Mouse (Mus musculus): Measurements from ENCODE around the gene Sec24c.

Gene Sec24c

DNA sequence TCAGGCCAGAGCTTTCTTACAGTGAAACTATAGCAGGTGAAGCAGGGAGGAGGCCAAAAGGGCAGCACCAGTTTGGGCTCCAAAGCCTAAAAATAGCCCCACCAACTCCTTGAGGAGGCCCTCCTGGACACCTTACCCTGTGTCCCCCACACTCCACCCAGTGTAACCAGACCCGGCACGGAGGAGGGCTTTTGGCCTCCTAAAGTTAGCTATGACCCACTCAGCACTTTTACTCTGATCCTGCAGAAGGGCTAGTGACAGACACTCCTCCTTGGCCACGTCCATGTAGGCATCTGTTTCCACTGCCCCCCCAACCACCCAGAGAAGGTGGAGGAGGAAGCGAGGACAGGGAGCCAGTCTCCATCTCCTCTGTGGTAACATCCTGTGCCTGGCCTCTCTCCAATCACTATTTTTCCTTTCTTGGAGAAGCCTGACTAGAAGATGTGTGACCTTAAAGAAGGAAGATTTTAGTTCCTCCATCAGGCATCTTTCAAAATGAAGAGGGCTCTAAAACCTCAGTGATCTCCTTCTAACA is 22.3 kb upstream of the Sec24c start:
- no peaks in the 10 kb centered on the region for H3K36me3 ChIP-seq (ENCODE audit: control insufficient read depth, insufficient read depth, low read length, poor library complexity, severe bottlenecking)
- no peaks in the 10 kb centered on the region for H3K27me3 ChIP-seq (ENCODE audit: control insufficient read depth, insufficient read depth, low read length, poor library complexity, severe bottlenecking)

DNA sequence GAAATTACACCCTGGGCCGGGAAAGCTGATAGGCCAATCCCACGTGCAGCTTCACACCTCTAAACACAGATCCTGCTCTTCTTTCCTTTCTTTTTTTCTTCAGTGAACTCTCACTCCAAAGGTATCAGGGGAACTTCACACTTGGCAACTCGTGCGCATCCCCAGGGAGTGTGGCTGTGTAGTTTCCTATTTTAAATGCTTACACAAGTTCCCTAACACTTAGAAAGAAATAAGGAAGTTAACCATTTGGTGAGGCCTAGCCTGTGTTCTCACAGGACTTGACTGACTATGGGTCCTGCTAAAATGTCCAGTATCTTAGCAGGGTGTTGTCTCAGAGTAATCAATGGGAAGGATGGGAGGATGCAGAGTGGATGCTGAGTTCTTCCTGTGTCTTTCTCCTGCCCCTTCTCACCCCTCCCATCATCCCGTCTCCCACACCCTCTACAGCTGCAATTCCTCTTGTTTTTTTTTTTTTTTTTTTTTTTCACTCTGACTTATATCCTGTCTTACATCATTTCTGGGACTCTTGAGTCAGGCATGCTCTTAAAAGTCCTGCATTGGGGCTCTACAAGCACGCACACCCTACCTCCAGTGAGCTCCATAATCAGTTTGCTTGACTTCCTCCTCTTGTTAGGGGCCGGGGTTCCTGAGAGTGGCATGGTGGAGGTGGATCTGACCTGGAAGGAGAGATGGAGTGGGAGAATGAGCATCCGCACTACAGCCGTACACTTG is 19.3 kb upstream of the Sec24c start:
- Histone ChIP-seq H3K27me3 (ENCODE audit: control insufficient read depth, insufficient read depth, low read length, poor library complexity, severe bottlenecking) (no peaks in the 10 kb centered on the region), H3K36me3 (ENCODE audit: control insufficient read depth, insufficient read depth, low read length, poor library complexity, severe bottlenecking) (no peaks in the 10 kb centered on the region)
- DNase-seq (ENCODE audit: low read depth, low spot score): no peak

More for the DNA sequence above, 22.3 kb upstream of the Sec24c start:
- no peak for DNase-seq (ENCODE audit: low read depth, low spot score)

DNA sequence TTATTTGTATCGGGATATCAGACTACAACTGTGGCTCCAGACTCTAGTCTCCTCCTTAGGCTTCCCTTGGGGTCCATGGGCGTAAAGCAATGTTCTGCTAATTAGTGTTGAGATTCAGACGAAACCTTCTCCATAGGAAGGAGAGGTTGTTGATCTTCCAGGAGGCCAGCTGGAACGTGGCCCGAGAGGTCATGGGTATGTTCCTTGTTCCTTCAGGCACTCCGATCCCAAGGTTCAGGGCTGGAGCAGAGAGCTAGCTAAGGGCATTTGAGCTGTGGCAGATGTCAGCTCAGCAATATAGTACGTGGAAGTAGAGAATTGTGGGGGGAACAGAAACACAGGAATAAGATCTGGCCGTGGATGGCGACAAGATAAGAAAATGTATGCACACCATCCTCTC is 18.4 kb upstream of the Sec24c start:
- H3K27me3 ChIP-seq (ENCODE audit: control insufficient read depth, insufficient read depth, low read length, poor library complexity, severe bottlenecking): no peaks in the 10 kb centered on the region
- DNase-seq (ENCODE audit: low read depth, low spot score): no peak
- H3K36me3 ChIP-seq (ENCODE audit: control insufficient read depth, insufficient read depth, low read length, poor library complexity, severe bottlenecking): no peaks in the 10 kb centered on the region

DNA sequence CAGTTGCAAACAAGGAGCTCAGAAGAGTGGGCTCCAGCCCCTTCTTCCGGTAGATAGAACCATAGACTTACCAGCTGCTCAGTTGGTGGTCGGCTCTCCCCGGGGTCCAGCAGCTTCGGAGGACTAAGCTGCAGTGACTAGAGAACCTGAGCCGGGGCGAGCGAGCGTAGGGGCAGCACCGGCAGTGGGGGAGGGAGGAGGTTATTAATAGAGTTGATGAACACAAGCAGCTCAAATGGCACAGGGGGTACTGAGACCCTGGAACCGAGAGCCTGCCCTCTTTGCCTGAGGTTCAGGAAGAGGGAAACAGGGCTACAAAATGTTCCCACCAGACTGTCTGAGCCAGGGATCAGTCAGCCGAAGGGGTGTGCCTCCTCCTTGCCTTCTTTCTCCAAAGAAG is 17.7 kb upstream of the Sec24c start, which contains the start of gene Myoz1:
Gene Myoz1, minus strand, starts transcription at position 180 of the 400 bp plus-strand sequence.
- no peak for DNase-seq (ENCODE audit: low read depth, low spot score)
- no peaks in the 10 kb centered on the region for H3K36me3 ChIP-seq (ENCODE audit: control insufficient read depth, insufficient read depth, low read length, poor library complexity, severe bottlenecking)

DNA sequence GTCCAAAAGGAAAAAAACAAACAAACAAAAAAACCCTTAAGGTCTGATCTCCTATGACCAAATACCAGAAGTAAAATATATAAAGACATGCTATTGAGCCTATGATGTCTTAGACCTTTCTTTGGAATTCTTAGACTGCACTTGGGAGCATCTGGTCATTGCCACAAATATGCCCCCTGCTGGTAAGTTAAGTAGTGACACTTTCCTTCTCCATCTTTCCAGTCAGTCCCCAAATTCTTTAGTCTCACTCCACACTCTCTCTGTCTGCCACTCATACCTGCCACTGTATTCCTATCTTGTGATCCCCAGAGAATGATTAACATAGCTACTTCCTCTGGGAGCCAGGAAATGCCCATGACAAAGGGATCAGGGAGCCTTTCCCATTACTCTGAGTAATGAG is 15.8 kb upstream of the Sec24c start:
- DNase-seq (ENCODE audit: low read depth, low spot score): peak; percentile 68
- Histone ChIP-seq H3K36me3 (ENCODE audit: control insufficient read depth, insufficient read depth, low read length, poor library complexity, severe bottlenecking) (no peaks in the 10 kb centered on the region), H3K27me3 (ENCODE audit: control insufficient read depth, insufficient read depth, low read length, poor library complexity, severe bottlenecking) (no peaks in the 10 kb centered on the region)

More for the DNA sequence above, 17.7 kb upstream of the Sec24c start, which contains the start of gene Myoz1:
- no peaks in the 10 kb centered on the region for H3K27me3 ChIP-seq (ENCODE audit: control insufficient read depth, insufficient read depth, low read length, poor library complexity, severe bottlenecking)

DNA sequence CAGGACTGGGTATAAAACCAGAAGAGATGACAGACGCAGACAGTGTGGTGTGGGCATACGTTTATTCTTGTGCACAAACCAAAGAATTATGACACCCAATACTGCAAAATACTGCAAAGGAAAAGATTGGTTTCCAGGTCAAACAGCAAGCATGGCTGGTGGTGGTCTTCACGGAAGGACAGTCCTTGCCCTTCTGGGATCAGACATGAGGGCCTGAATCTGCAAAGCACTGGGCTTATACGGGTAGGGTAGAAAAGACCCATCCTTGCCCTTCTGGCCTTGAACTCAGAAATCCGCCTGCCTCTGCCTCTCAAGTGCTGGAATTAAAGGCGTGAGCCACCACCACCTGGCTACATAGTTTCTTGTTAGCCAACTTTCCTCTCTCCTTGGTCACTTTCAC is 15.2 kb upstream of the Sec24c start:
- Histone ChIP-seq H3K27me3 (ENCODE audit: control insufficient read depth, insufficient read depth, low read length, poor library complexity, severe bottlenecking) (no peaks in the 10 kb centered on the region), H3K36me3 (ENCODE audit: control insufficient read depth, insufficient read depth, low read length, poor library complexity, severe bottlenecking) (no peaks in the 10 kb centered on the region)
- no peak for DNase-seq (ENCODE audit: low read depth, low spot score)

DNA sequence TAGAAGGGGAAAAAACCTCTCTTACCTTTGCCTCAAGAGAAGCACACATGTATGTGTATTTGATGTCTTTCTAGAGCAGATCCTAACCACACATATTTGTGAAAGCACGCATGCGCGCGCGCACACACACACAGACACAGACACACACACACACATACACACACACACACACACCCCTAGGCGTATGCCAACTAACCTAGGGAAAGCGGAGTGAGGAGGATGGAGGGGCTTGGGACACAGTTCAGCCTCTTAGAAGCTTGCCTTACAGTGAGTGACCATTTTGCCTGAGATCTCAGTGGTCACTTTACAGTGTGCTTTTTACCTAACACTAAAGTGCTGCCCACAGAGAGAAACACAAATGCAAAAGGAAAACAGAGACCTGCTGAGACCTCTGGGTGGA is 14.4 kb upstream of the Sec24c start:
- Histone ChIP-seq H3K27me3 (ENCODE audit: control insufficient read depth, insufficient read depth, low read length, poor library complexity, severe bottlenecking) (no peaks in the 10 kb centered on the region), H3K36me3 (ENCODE audit: control insufficient read depth, insufficient read depth, low read length, poor library complexity, severe bottlenecking) (no peaks in the 10 kb centered on the region)
- DNase-seq (ENCODE audit: low read depth, low spot score): no peak

DNA sequence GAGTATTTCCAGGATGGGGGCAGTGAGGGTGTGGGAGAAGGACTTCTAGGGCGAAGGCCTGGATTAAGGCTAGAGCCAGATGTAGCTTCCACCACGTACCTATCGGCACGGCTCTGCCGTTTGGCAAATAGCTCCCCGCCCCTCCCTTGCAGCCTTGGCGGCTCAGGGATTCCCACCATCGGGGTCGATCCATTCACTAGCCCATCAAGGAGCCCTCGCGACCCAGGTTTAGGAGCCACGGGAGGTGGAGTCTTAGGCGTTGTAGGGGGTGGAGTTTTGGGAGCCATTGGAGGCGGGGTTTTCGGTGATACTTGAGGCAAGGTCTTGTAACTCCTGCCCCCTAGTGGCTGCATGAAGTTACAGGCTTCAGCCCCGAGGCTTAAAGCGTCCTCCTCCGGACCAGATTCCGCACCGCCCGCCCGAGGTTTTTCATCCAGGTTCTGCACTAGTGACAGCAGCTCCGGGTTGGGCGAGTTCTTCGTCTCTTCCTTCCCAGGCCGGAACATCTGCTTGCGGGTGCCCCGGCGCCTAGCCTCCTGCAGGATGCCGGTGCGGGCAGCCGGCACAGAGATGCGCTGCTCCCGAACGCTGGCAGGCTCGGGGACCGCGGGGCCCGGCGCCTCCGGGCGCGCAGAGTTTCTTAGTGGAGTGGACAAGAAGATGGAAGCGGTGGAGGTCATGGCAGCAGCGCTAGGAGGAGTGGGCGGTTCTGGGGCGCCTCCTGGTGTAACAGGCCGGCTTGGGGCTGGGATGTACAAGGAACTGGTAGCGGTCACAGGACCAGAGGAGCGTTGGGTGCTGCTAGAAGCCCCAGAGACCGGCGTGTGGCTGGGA is 13.1 kb upstream of the Sec24c start:
- H3K36me3 ChIP-seq (ENCODE audit: control insufficient read depth, insufficient read depth, low read length, poor library complexity, severe bottlenecking): no peaks in the 10 kb centered on the region
- peak; percentile 97 for DNase-seq (ENCODE audit: low read depth, low spot score)
- H3K27me3 ChIP-seq (ENCODE audit: control insufficient read depth, insufficient read depth, low read length, poor library complexity, severe bottlenecking): no peaks in the 10 kb centered on the region

DNA sequence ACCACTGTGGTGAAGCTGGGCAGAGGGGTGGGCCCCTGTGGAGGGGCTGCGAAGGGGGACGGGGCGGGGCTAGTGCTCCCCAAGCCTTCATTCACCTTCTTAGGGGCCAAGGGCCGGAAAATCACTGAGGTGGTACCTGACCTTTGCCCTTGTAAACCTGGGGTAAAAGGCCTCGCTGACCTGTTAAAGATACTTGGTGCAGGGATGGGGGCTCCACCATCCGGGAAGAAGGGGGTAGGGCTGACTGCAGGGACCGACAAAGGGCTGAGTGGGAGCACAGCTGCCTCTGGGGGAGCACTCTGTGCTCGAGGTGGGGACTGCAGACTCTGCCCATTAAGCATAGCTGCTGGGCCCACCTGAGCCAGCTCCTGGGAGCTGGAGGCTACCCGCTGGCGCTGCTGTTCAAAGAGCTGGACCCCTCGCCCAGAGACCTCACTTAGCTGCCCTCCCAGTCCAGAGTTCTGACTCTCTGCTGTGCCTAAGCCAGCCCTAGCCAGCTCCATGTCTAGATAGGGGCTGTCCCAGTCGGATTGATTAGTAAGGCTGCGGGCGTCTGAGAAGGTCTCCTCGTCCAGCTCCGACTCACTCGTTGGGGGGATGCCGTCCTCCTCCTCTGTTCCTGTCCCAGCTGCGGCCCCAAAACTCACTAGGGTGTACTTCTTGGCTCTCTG is 12.3 kb upstream of the Sec24c start:
- Histone ChIP-seq H3K27me3 (ENCODE audit: control insufficient read depth, insufficient read depth, low read length, poor library complexity, severe bottlenecking) (no peaks in the 10 kb centered on the region), H3K36me3 (ENCODE audit: control insufficient read depth, insufficient read depth, low read length, poor library complexity, severe bottlenecking) (no peaks in the 10 kb centered on the region)
- no peak for DNase-seq (ENCODE audit: low read depth, low spot score)

DNA sequence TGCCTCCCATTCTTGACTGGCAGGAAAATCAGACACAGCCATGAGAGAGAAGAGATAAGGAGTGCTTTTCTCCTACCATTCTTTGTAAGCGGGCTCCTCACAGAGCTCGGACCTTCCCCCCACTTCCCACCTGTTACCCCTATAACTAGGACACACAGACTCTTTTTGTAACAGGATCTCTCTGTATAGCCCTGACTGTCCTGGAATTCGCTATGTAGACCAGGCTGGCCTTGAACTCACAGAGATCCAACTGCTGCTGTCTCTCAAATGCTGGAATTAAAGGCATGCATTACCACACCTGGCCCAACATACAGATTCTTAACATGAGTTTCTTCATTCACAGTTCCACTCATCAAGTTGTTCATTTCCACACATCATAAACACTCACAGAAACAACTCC is 11.4 kb upstream of the Sec24c start:
- Histone ChIP-seq H3K36me3 (ENCODE audit: control insufficient read depth, insufficient read depth, low read length, poor library complexity, severe bottlenecking) (no peaks in the 10 kb centered on the region), H3K27me3 (ENCODE audit: control insufficient read depth, insufficient read depth, low read length, poor library complexity, severe bottlenecking) (no peaks in the 10 kb centered on the region)
- no peak for DNase-seq (ENCODE audit: low read depth, low spot score)

DNA sequence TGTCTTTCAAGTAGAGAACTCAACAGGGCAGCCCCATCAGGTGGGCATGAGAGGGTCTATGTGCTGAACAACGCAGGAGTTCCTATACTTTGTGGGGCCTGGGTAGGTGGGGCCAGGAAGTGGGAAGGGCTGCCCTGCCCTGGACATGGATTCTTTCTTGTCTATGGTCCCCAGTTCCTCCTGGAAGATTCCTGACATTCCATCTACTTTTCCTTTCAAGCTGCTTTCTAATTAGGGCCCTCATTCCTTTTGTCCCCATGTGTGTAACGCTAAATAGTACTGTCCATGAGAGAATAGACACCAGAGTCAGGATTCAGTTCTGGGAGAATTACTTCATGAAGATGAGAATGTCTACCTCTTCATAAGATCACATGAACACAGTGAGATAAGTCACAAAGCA is 10.5 kb upstream of the Sec24c start:
- DNase-seq (ENCODE audit: low read depth, low spot score): no peak
- Histone ChIP-seq H3K36me3 (ENCODE audit: control insufficient read depth, insufficient read depth, low read length, poor library complexity, severe bottlenecking) (no peaks in the 10 kb centered on the region), H3K27me3 (ENCODE audit: control insufficient read depth, insufficient read depth, low read length, poor library complexity, severe bottlenecking) (no peaks in the 10 kb centered on the region)

DNA sequence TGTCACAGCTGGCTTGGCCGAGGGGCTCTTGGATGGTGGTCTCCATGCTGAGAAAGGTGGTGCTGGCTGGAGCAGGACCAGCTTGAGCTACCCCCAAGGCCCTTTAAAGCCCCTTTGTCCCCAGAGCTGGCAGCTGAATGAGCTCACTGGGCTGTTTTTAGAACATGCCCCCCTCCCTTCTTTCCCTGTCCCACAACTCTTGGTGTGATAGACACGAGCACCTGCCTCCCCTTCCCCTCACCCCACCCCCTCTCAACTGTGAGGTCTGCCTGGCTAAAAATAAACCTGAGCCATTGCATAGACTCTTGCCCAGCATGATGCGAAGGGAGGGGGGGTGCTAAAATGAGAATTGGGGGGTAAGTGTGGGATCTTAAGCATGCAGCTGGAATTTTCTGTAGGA is 9.7 kb upstream of the Sec24c start:
- no peak for DNase-seq (ENCODE audit: low read depth, low spot score)
- Histone ChIP-seq H3K27me3 (ENCODE audit: control insufficient read depth, insufficient read depth, low read length, poor library complexity, severe bottlenecking) (no peaks in the 10 kb centered on the region), H3K36me3 (ENCODE audit: control insufficient read depth, insufficient read depth, low read length, poor library complexity, severe bottlenecking) (no peaks in the 10 kb centered on the region)

DNA sequence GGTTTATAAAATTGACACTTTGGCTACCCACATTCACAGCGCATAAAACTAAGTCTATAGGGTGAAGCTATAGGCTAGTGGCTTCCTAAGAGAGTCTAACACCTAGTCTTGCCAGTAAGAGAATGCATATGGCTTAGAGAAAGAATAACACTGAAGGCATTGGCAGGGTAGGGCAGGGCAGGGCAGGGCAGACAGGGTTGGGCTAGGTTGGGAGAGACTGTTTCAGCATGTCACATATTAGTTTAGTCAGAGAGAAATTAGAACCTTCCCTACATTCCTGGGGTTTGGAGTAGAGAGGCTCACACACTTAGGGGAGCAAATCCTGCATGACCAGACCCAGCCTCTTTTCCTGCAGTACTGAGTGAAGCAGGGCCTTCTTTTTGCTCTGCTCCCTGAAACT is 6.6 kb upstream of the Sec24c start:
- no peak for DNase-seq (ENCODE audit: low read depth, low spot score)
- no peaks in the 10 kb centered on the region for H3K27me3 ChIP-seq (ENCODE audit: control insufficient read depth, insufficient read depth, low read length, poor library complexity, severe bottlenecking)

DNA sequence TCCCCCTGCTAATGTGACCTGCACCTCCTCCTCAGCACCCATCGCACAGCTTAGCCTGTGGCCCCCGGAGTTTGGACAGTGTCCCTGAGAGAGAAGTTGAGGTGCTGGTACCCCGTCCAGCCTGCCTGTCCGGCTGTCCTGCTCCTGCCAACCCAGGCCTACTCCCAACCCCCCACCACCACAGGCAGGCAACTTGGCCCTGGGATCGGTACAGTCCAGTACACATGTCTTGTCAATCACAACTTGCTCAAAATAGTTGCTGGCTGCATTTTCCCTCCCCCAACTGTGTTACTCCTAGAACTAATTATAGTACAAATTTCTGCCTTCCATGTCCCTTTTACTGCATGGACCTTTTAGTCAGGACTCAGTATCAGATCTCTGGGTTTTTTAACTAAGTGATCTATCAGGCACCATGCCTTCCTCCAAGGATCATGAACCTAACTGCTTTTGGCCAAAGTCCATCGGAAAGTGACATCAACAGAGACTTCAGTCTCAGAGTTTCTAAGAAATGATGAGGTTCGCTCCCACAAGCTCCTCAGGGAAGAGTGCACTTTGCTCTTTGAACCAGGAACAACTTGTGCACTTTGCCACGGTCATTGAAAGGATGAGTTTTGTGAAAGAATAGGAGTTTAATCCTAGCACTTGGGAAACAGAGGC is 5.8 kb upstream of the Sec24c start, which contains the start of gene Synpo2l:
Gene Synpo2l, minus strand, starts transcription at position 201 of the 657 bp plus-strand sequence.
- no peaks in the 10 kb centered on the region for H3K36me3 ChIP-seq (ENCODE audit: control insufficient read depth, insufficient read depth, low read length, poor library complexity, severe bottlenecking)
- no peaks in the 10 kb centered on the region for H3K27me3 ChIP-seq (ENCODE audit: control insufficient read depth, insufficient read depth, low read length, poor library complexity, severe bottlenecking)

More for the DNA sequence above, 6.6 kb upstream of the Sec24c start:
- H3K36me3 ChIP-seq (ENCODE audit: control insufficient read depth, insufficient read depth, low read length, poor library complexity, severe bottlenecking): no peaks in the 10 kb centered on the region

More for the DNA sequence above, 5.8 kb upstream of the Sec24c start, which contains the start of gene Synpo2l:
- DNase-seq (ENCODE audit: low read depth, low spot score): no peak

Measured in splenic B cell, adult 2 months (primary cell).